In the genomic region with DNA sequence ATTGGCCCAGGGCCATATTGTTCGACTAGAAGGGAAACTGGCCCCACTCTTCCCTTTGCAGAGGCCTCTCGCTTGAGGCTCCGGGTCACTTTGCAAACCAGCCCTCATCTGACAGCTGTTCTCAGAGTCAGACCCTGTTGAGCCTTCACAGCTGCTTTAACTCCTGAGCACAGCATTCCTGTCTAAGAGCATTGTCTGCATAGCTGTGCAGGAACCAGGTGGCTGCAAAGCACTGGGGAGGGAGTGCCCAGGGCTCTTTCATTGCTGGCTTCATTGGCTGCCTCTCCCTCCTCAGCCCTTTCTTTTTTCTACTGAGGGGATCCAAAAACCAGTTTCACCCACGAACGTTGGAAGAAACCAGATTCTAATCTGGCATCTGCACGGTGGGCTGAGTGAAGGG, we compare ENCODE assay signal across 8 mouse cellular contexts. TPM values are rescaled to one million over a fixed set of nuclear protein-coding genes. Genes with fewer than 3 reads are reported as not detected.
DNase-seq lines count a peak whose midpoint lies in the region; ATAC-seq and TF ChIP-seq lines count a peak whose summit lies in the region.

No protein-coding gene starts in this region.

- H3K27ac ChIP-seq in forebrain, postnatal 0 days (ENCODE audit: low read depth, low read length) = no peak overlapping the region
- no peak overlapping the region for H3K27ac ChIP-seq in forebrain, embryonic 14.5 days (ENCODE audit: low read depth, low read length)
- H3K27ac ChIP-seq in hindbrain, embryonic 12.5 days = peak overlapping the region; percentile 48
- H3K27ac ChIP-seq in liver, embryonic 12.5 days = no peak overlapping the region

- no peak overlapping the region for H3K4me3 ChIP-seq in forebrain, postnatal 0 days (ENCODE audit: low read depth, low read length)
- no peak overlapping the region for H3K4me3 ChIP-seq in forebrain, embryonic 14.5 days (ENCODE audit: low read depth, low read length)
- no peak overlapping the region for H3K4me3 ChIP-seq in hindbrain, embryonic 12.5 days
- no peak overlapping the region for H3K4me3 ChIP-seq in liver, embryonic 12.5 days

- H3K4me1 ChIP-seq in forebrain, postnatal 0 days (ENCODE audit: insufficient read depth) = peaks cover 9% of the 10 kb centered on the region; the same call in 1 of the 2 replicates
- peaks cover 10% of the 10 kb centered on the region for H3K4me1 ChIP-seq in forebrain, embryonic 14.5 days (ENCODE audit: control insufficient read depth, insufficient read depth, low read length)
- peaks cover 40% of the 10 kb centered on the region for H3K4me1 ChIP-seq in hindbrain, embryonic 12.5 days
- H3K4me1 ChIP-seq in liver, embryonic 12.5 days = peaks cover 14% of the 10 kb centered on the region

- no peaks in the 10 kb centered on the region for H3K9me3 ChIP-seq in forebrain, postnatal 0 days (ENCODE audit: low read length)
- H3K9me3 ChIP-seq in forebrain, embryonic 14.5 days (replicated peaks; ENCODE audit: control insufficient read depth, low read length) = no peaks in the 10 kb centered on the region
- no peaks in the 10 kb centered on the region for H3K9me3 ChIP-seq in hindbrain, embryonic 12.5 days (replicated peaks)
- H3K9me3 ChIP-seq in liver, embryonic 12.5 days (replicated peaks) = no peaks in the 10 kb centered on the region

- H3K27me3 ChIP-seq in forebrain, postnatal 0 days (ENCODE audit: insufficient read depth, low read length) = no peaks in the 10 kb centered on the region
- H3K27me3 ChIP-seq in forebrain, embryonic 14.5 days (replicated peaks; ENCODE audit: control insufficient read depth, insufficient read depth, low read length) = no peaks in the 10 kb centered on the region
- H3K27me3 ChIP-seq in hindbrain, embryonic 12.5 days = no peaks in the 10 kb centered on the region
- H3K27me3 ChIP-seq in liver, embryonic 12.5 days (replicated peaks) = no peaks in the 10 kb centered on the region

- H3K36me3 ChIP-seq in forebrain, postnatal 0 days (ENCODE audit: insufficient read depth) = no peaks in the 10 kb centered on the region
- no peaks in the 10 kb centered on the region for H3K36me3 ChIP-seq in forebrain, embryonic 14.5 days (ENCODE audit: control insufficient read depth, insufficient read depth, low read length)
- no peaks in the 10 kb centered on the region for H3K36me3 ChIP-seq in hindbrain, embryonic 12.5 days
- H3K36me3 ChIP-seq in liver, embryonic 12.5 days = no peaks in the 10 kb centered on the region; the same call in 1 of the 2 replicates

- WGBS in forebrain, postnatal 0 days = 25% methylated on average over 6 of the region's 6 CpGs
- WGBS in forebrain, embryonic 14.5 days = 29% methylated on average over 6 of the region's 6 CpGs
- WGBS in hindbrain, embryonic 12.5 days = 31% methylated on average over 6 of the region's 6 CpGs
- WGBS in liver, embryonic 12.5 days (ENCODE audit: insufficient replicate concordance) = 30% methylated on average over 6 of the region's 6 CpGs

- no peak overlapping the region for H3K9ac ChIP-seq in forebrain, postnatal 0 days
- H3K9ac ChIP-seq in forebrain, embryonic 14.5 days (ENCODE audit: low read length) = no peak overlapping the region
- no peak overlapping the region for H3K9ac ChIP-seq in hindbrain, embryonic 12.5 days
- no peak overlapping the region for H3K9ac ChIP-seq in liver, embryonic 12.5 days

- H3K4me2 ChIP-seq in forebrain, postnatal 0 days (ENCODE audit: low read depth) = no peak overlapping the region
- no peak overlapping the region for H3K4me2 ChIP-seq in forebrain, embryonic 14.5 days (ENCODE audit: low read length)
- H3K4me2 ChIP-seq in hindbrain, embryonic 12.5 days (replicated peaks) = no peak overlapping the region
- H3K4me2 ChIP-seq in liver, embryonic 12.5 days = no peak overlapping the region

- ATAC-seq in forebrain, postnatal 0 days = peak; percentile 41; the same call in 1 of the 2 replicates
- no peak for ATAC-seq in forebrain, embryonic 14.5 days
- ATAC-seq in hindbrain, embryonic 12.5 days (ENCODE audit: low FRiP score) = no peak
- ATAC-seq in liver, embryonic 12.5 days = no peak

- no peak for DNase-seq in forebrain, postnatal 0 days
- no peak for DNase-seq in forebrain, embryonic 14.5 days (ENCODE audit: low spot score)
- DNase-seq in Muller cell, postnatal 12 days (ENCODE audit: inconsistent ontology term) = peak; percentile 31
- DNase-seq in mesoderm, embryonic 11.5 days (ENCODE audit: low read depth, low spot score) = peak; percentile 71
- no peak for DNase-seq in left cerebral cortex, adult 11 months (ENCODE audit: low spot score)
- DNase-seq in ovary, postnatal 36 days (ENCODE audit: low spot score) = no peak

- TF ChIP-seq CTCF in forebrain, postnatal 0 days (IDR thresholded peaks at IDR 0.05; ENCODE audit: low read depth) = no peak

RNA-seq across cellular contexts. Expression of a gene that starts 17.5 kb away (rescaled TPM):
- total RNA-seq in forebrain, postnatal 0 days (2014; rRNA removed) = 49.2 and 68.4 TPM in 2 replicates
- 62.8 and 66.3 TPM in 2 replicates for polyA plus RNA-seq in forebrain, postnatal 0 days (2015; fragmentation: Nextera tagmentation; extraction: Ambion mirVana)
- polyA plus RNA-seq in forebrain, embryonic 14.5 days (2014; fragmentation: Nextera tagmentation; extraction: Ambion mirVana) = 109 and 118 TPM in 2 replicates
- polyA plus RNA-seq in hindbrain, embryonic 12.5 days (2016; fragmentation: Nextera tagmentation; extraction: Ambion mirVana) = 317 and 331 TPM in 2 replicates
- 92.8 and 98.0 TPM in 2 replicates for polyA plus RNA-seq in liver, embryonic 12.5 days (2016; fragmentation: Nextera tagmentation; extraction: Ambion mirVana)

Comparison
In these comparisons a context has a peak if more than half of its experiments do, and no peak if none do; other contexts are left out.
1. DNase-seq: peak in Muller cell, postnatal 12 days (single experiment) and mesoderm, embryonic 11.5 days (single experiment); none in forebrain, postnatal 0 days (single experiment), forebrain, embryonic 14.5 days (single experiment), left cerebral cortex, adult 11 months (single experiment) and ovary, postnatal 36 days (single experiment).